Mouse (Mus musculus): ENCODE measurements around the gene Smarcc2. TPM values are rescaled to one million over a fixed set of nuclear protein-coding genes. Genes with fewer than 3 reads are reported as not detected.
"Not testable (repeated sequence)": the region's sequence is repeated elsewhere in the genome, so short reads cannot be mapped to it uniquely, and the experiment has no call there.

The Smarcc2 gene
- total RNA-seq, 1 experiment from 2014 or later: 125 TPM

- peak; percentile 98 for DNase-seq
Measured at GRCm38 (mm10) chr10:128493695-128494666, 34.9 kb downstream of the Smarcc2 start, which contains the start of gene Myl6. Gene Myl6, minus strand, starts transcription at chr10:128494145.

- DNase-seq: no peak
Measured at GRCm38 (mm10) chr10:128494667-128495245, 35.7 kb downstream of the Smarcc2 start.

GRCm38 (mm10) chr10:128495270-128495669 is 36.2 kb downstream of the Smarcc2 start:
- DNase-seq: no peak

- DNase-seq: no peak
Measured at GRCm38 (mm10) chr10:128495903-128496302, 36.9 kb downstream of the Smarcc2 start.

GRCm38 (mm10) chr10:128496509-128497077 is 37.5 kb downstream of the Smarcc2 start:
- no peak for DNase-seq

GRCm38 (mm10) chr10:128497134-128497737 is 38.2 kb downstream of the Smarcc2 start:
- DNase-seq: no peak

GRCm38 (mm10) chr10:128498590-128498989 is 39.5 kb downstream of the Smarcc2 start, which contains the start of gene Myl6b:
Gene Myl6b, minus strand, starts transcription at chr10:128498685.
- peak; percentile 92 for DNase-seq

GRCm38 (mm10) chr10:128499116-128499671 is 40.1 kb downstream of the Smarcc2 start:
- DNase-seq: peak; percentile 56

- DNase-seq: peak; percentile 48
Measured at GRCm38 (mm10) chr10:128502341-128502740, 43.3 kb downstream of the Smarcc2 start.

- no peak for DNase-seq
Measured at GRCm38 (mm10) chr10:128503532-128503931, 44.5 kb downstream of the Smarcc2 start.

GRCm38 (mm10) chr10:128504012-128504411 is 45.0 kb downstream of the Smarcc2 start:
- DNase-seq: no peak

GRCm38 (mm10) chr10:128504641-128505370 is 45.8 kb downstream of the Smarcc2 start:
- DNase-seq: no peak

- DNase-seq: not testable (repeated sequence)
Measured at GRCm38 (mm10) chr10:128505371-128505667, 46.3 kb downstream of the Smarcc2 start.

GRCm38 (mm10) chr10:128505974-128506373 is 46.9 kb downstream of the Smarcc2 start:
- no peak for DNase-seq

- DNase-seq: no peak
Measured at GRCm38 (mm10) chr10:128508260-128508659, 49.2 kb downstream of the Smarcc2 start.

GRCm38 (mm10) chr10:128509203-128509602 is 50.2 kb downstream of the Smarcc2 start:
- no peak for DNase-seq

GRCm38 (mm10) chr10:128509831-128510230 is 50.8 kb downstream of the Smarcc2 start:
- DNase-seq: no peak

- DNase-seq: no peak
Measured at GRCm38 (mm10) chr10:128510301-128510700, 51.3 kb downstream of the Smarcc2 start.

- DNase-seq: no peak
Measured at GRCm38 (mm10) chr10:128511189-128511588, 52.1 kb downstream of the Smarcc2 start.

- DNase-seq: no peak
Measured at GRCm38 (mm10) chr10:128511761-128512160, 52.7 kb downstream of the Smarcc2 start.

- DNase-seq: no peak
Measured at GRCm38 (mm10) chr10:128515044-128515443, 56.0 kb downstream of the Smarcc2 start.

GRCm38 (mm10) chr10:128516029-128516428 is 57.0 kb downstream of the Smarcc2 start:
- DNase-seq: no peak

Measured in adrenal gland, postnatal 25 days (tissue).